Mouse (Mus musculus) yolk sac, embryonic 10.5 days (tissue): ENCODE data around the gene Tshz3.

Source experiments
- DNase-seq: peaks from one replicate; pipeline ENCODE4 v3.0.0-alpha.2; 2017; ENCODE audit warnings: low spot score

Gene Tshz3

GRCm38 (mm10) chr7:36786713-36787421 is 88.9 kb downstream of the Tshz3 start:
- no peak for DNase-seq

- no peak for DNase-seq
Observed at GRCm38 (mm10) chr7:36796392-36797187, 98.7 kb downstream of the Tshz3 start.
